In genomic region chr2:132010781-132011180, GRCm38 (mm10) we compare ENCODE assay signal across 23 mouse cellular contexts. TPM values are rescaled to one million over a fixed set of nuclear protein-coding genes. Genes with fewer than 3 reads are reported as not detected.
A peak's percentile ranks its signal among the peaks of the same experiment; 100 is the strongest.
DNase-seq lines count a peak whose midpoint lies in the region; ATAC-seq and TF ChIP-seq lines count a peak whose summit lies in the region.
"Had no signal": no experiment of that assay in that cellular context is flagged by ENCODE, and none has a peak within 500 bp of the region (broad histone marks: within the 10 kb centered on the region; RNA-seq: fewer than 3 reads in every experiment).

No protein-coding gene starts in this region.

- no peak for ATAC-seq in midbrain, embryonic 11.5 days (ENCODE audit: low FRiP score)
- no peak for ATAC-seq in midbrain, embryonic 14.5 days (ENCODE audit: low FRiP score, low TSS enrichment)
- ATAC-seq: activated CD4-positive, CD25-positive, alpha-beta regulatory T cell, adult 4 months; forebrain, embryonic 14.5 days; forebrain, embryonic 16.5 days; Patski had no signal

- H3K27ac ChIP-seq in midbrain, embryonic 11.5 days (ENCODE audit: low read depth, low read length), result no peak overlapping the region
- no peak overlapping the region for H3K27ac ChIP-seq in midbrain, embryonic 14.5 days (replicated peaks; ENCODE audit: low read depth, low read length)
- no peak overlapping the region; the same call in 1 of the 2 replicates for H3K27ac ChIP-seq in embryonic fibroblast, embryonic 13.5 days (ENCODE audit: insufficient read depth, low read length)
- H3K27ac ChIP-seq: embryonic facial prominence, embryonic 10.5 days; embryonic facial prominence, embryonic 12.5 days; forebrain, embryonic 10.5 days; forebrain, embryonic 12.5 days had no signal

- TF ChIP-seq POLR2A in embryonic fibroblast, embryonic 13.5 days (IDR thresholded peaks at IDR 0.05; ENCODE audit: low read depth, low read length), result 0 out of 2 replicates have a peak, but pooled peaks have one; percentile 18

- no peak for TF ChIP-seq CTCF in embryonic fibroblast, embryonic 13.5 days (IDR thresholded peaks at IDR 0.05; ENCODE audit: borderline replicate concordance, insufficient read depth, low read length)

- H3K36me3 ChIP-seq in midbrain, embryonic 11.5 days (ENCODE audit: control insufficient read depth, insufficient read depth, low read length), result peaks cover 15% of the 10 kb centered on the region
- peaks cover 59% of the 10 kb centered on the region for H3K36me3 ChIP-seq in midbrain, embryonic 14.5 days (ENCODE audit: control insufficient read depth, insufficient read depth, low read length)
- H3K36me3 ChIP-seq: embryonic facial prominence, embryonic 12.5 days had no signal

- H3K4me1 ChIP-seq in midbrain, embryonic 11.5 days (ENCODE audit: control insufficient read depth, insufficient read depth, low read length), result no peaks in the 10 kb centered on the region
- no peaks in the 10 kb centered on the region for H3K4me1 ChIP-seq in midbrain, embryonic 14.5 days (ENCODE audit: control insufficient read depth, insufficient read depth, low read length)
- peaks cover 11% of the 10 kb centered on the region for H3K4me1 ChIP-seq in embryonic fibroblast, embryonic 13.5 days (ENCODE audit: control insufficient read depth, insufficient read depth, low read length)
- H3K4me1 ChIP-seq: forebrain, embryonic 12.5 days had no signal

- H3K4me2 ChIP-seq in midbrain, embryonic 11.5 days, result no peak overlapping the region
- no peak overlapping the region for H3K4me2 ChIP-seq in midbrain, embryonic 14.5 days (ENCODE audit: low read length)
- H3K4me2 ChIP-seq: embryonic facial prominence, embryonic 12.5 days; forebrain, embryonic 12.5 days had no signal

- no peak overlapping the region for H3K4me3 ChIP-seq in midbrain, embryonic 11.5 days (ENCODE audit: low read depth, low read length)
- H3K4me3 ChIP-seq in midbrain, embryonic 14.5 days (replicated peaks; ENCODE audit: low read depth, low read length), result no peak overlapping the region
- H3K4me3 ChIP-seq in embryonic fibroblast, embryonic 13.5 days (ENCODE audit: insufficient read depth, low read length), result no peak overlapping the region
- H3K4me3 ChIP-seq: embryonic facial prominence, embryonic 10.5 days; embryonic facial prominence, embryonic 12.5 days; erythroblast, embryonic 14.5 days; forebrain, embryonic 10.5 days; forebrain, embryonic 12.5 days had no signal

- peak; percentile 5 for DNase-seq in heart, adult 11 months
- DNase-seq in heart, adult 8-10 months (ENCODE audit: low spot score), result no peak
- DNase-seq in midbrain, embryonic 11.5 days (ENCODE audit: low spot score, missing footprints), result peak; percentile 57
- DNase-seq in midbrain, embryonic 14.5 days, result no peak
- DNase-seq in spleen, postnatal 36 days (ENCODE audit: low spot score in 2 of 2), result no peak
- DNase-seq: adrenal gland, adult 8-10 months; adrenal gland, postnatal 14 days; adrenal gland, postnatal 36 days; cerebellum, adult 11-12 months; cerebellum, adult 2 months; cerebellum, adult 9-10 months; cerebellum, postnatal 10 days; cerebellum, postnatal 25 days had no signal

- H3K27me3 ChIP-seq in midbrain, embryonic 11.5 days (ENCODE audit: control insufficient read depth, insufficient read depth, low read length), result no peaks in the 10 kb centered on the region
- H3K27me3 ChIP-seq in midbrain, embryonic 14.5 days (ENCODE audit: control insufficient read depth, insufficient read depth, low read length), result no peaks in the 10 kb centered on the region
- H3K27me3 ChIP-seq: embryonic facial prominence, embryonic 12.5 days; forebrain, embryonic 12.5 days; Patski had no signal

- 85% methylated on average over 2 of the region's 2 CpGs for WGBS in midbrain, embryonic 11.5 days
- 96% methylated on average over 2 of the region's 2 CpGs for WGBS in midbrain, embryonic 14.5 days

- no peak overlapping the region for H3K9ac ChIP-seq in midbrain, embryonic 11.5 days (ENCODE audit: low read length)
- no peak overlapping the region for H3K9ac ChIP-seq in midbrain, embryonic 14.5 days (replicated peaks; ENCODE audit: low read length)
- H3K9ac ChIP-seq: embryonic facial prominence, embryonic 12.5 days; forebrain, embryonic 12.5 days had no signal

- H3K9me3 ChIP-seq in midbrain, embryonic 11.5 days (ENCODE audit: control insufficient read depth, low read length), result no peaks in the 10 kb centered on the region
- no peaks in the 10 kb centered on the region for H3K9me3 ChIP-seq in midbrain, embryonic 14.5 days (ENCODE audit: control insufficient read depth, low read length)
- H3K9me3 ChIP-seq: embryonic facial prominence, embryonic 10.5 days; embryonic facial prominence, embryonic 12.5 days; forebrain, embryonic 10.5 days; forebrain, embryonic 12.5 days had no signal

RNA-seq across cellular contexts. Expression of gene Rassf2, which starts 19.3 kb away (rescaled TPM):
- total RNA-seq in heart, adult 8-10 months (2022), result 1 to 10 TPM; 4.1 to 7.7 (median 6.6) TPM
- 32.3 and 33.2 TPM in 2 replicates for polyA plus RNA-seq in midbrain, embryonic 11.5 days (2014; fragmentation: Nextera tagmentation; extraction: Ambion mirVana)
- 19.9 and 32.6 TPM in 2 replicates for polyA plus RNA-seq in midbrain, embryonic 14.5 days (2014; fragmentation: Nextera tagmentation; extraction: Ambion mirVana)
- 3.6 and 11.9 TPM in 2 replicates for polyA plus RNA-seq in embryonic fibroblast, embryonic 13.5 days (2011; ENCODE audit: insufficient read length, low read depth, missing spikeins)

Comparison
In these comparisons a context has a peak if more than half of its experiments do, and no peak if none do; other contexts are left out.
1. DNase-seq: peak in heart, adult 11 months (single experiment) and midbrain, embryonic 11.5 days (single experiment); none in heart, adult 8-10 months (single experiment), midbrain, embryonic 14.5 days (single experiment) and spleen, postnatal 36 days (0 of 2).